Mouse (Mus musculus): ENCODE measurements around the gene Dnajc30. TPM values are rescaled to one million over a fixed set of nuclear protein-coding genes. Genes with fewer than 3 reads are reported as not detected.
A peak's percentile ranks its signal among the peaks of the same experiment; 100 is the strongest.

The Dnajc30 gene
- polyA plus RNA-seq, 1 experiment = not detected

GRCm38 (mm10) chr5:135032581-135032980, 31.4 kb upstream of the Dnajc30 start:
- Histone ChIP-seq H3K4me1 (ENCODE audit: control insufficient read depth, insufficient read depth, low read length) (peaks cover 22% of the 10 kb centered on the region), H3K27ac (ENCODE audit: insufficient read depth, low read depth, low read length) (no peak overlapping the region), H3K4me3 (ENCODE audit: insufficient read depth, low read depth, low read length) (no peak overlapping the region)
- TF ChIP-seq POLR2A (IDR thresholded peaks at IDR 0.05; ENCODE audit: insufficient read depth, low read depth, low read length) (no peak), CTCF (IDR thresholded peaks at IDR 0.05; ENCODE audit: insufficient read depth, low read depth, low read length) (no peak)
- 91% methylated on average over 5 of the region's 5 CpGs for WGBS

- WGBS = 96% methylated on average over 2 of the region's 2 CpGs
- Histone ChIP-seq H3K4me3 (ENCODE audit: insufficient read depth, low read depth, low read length) (no peak overlapping the region), H3K4me1 (ENCODE audit: control insufficient read depth, insufficient read depth, low read length) (peaks cover 17% of the 10 kb centered on the region), H3K27ac (ENCODE audit: insufficient read depth, low read depth, low read length) (no peak overlapping the region)
- TF ChIP-seq CTCF (IDR thresholded peaks at IDR 0.05; ENCODE audit: insufficient read depth, low read depth, low read length) = no peak; the same call in 1 of the 2 replicates
- TF ChIP-seq POLR2A (IDR thresholded peaks at IDR 0.05; ENCODE audit: insufficient read depth, low read depth, low read length) = no peak
Measured at GRCm38 (mm10) chr5:135034593-135034992, 29.4 kb upstream of the Dnajc30 start.

- Histone ChIP-seq H3K27ac (ENCODE audit: insufficient read depth, low read depth, low read length) (no peak overlapping the region), H3K4me1 (ENCODE audit: control insufficient read depth, insufficient read depth, low read length) (peaks cover 29% of the 10 kb centered on the region), H3K4me3 (ENCODE audit: insufficient read depth, low read depth, low read length) (no peak overlapping the region)
- WGBS = 61% methylated on average over 18 of the region's 18 CpGs
- no peak for TF ChIP-seq POLR2A (IDR thresholded peaks at IDR 0.05; ENCODE audit: insufficient read depth, low read depth, low read length)
- no peak for TF ChIP-seq CTCF (IDR thresholded peaks at IDR 0.05; ENCODE audit: insufficient read depth, low read depth, low read length)
Measured at GRCm38 (mm10) chr5:135035608-135036359, 28.2 kb upstream of the Dnajc30 start.

- Histone ChIP-seq H3K4me1 (ENCODE audit: control insufficient read depth, insufficient read depth, low read length) (peaks cover 41% of the 10 kb centered on the region), H3K4me3 (ENCODE audit: insufficient read depth, low read depth, low read length) (no peak overlapping the region), H3K27ac (ENCODE audit: insufficient read depth, low read depth, low read length) (no peak overlapping the region)
- 76% methylated on average over 3 of the region's 3 CpGs for WGBS
- TF ChIP-seq CTCF (IDR thresholded peaks at IDR 0.05; ENCODE audit: insufficient read depth, low read depth, low read length) (no peak), POLR2A (IDR thresholded peaks at IDR 0.05; ENCODE audit: insufficient read depth, low read depth, low read length) (no peak)
Measured at GRCm38 (mm10) chr5:135037946-135038345, 26.1 kb upstream of the Dnajc30 start.

GRCm38 (mm10) chr5:135039541-135039940, 24.5 kb upstream of the Dnajc30 start:
- 74% methylated on average over 9 of the region's 9 CpGs for WGBS
- H3K4me3 ChIP-seq (ENCODE audit: insufficient read depth, low read depth, low read length) = no peak overlapping the region
- peaks cover 41% of the 10 kb centered on the region for H3K4me1 ChIP-seq (ENCODE audit: control insufficient read depth, insufficient read depth, low read length)
- H3K27ac ChIP-seq (ENCODE audit: insufficient read depth, low read depth, low read length) = peak overlapping the region; percentile 26
- no peak for TF ChIP-seq POLR2A (IDR thresholded peaks at IDR 0.05; ENCODE audit: insufficient read depth, low read depth, low read length)
- TF ChIP-seq CTCF (IDR thresholded peaks at IDR 0.05; ENCODE audit: insufficient read depth, low read depth, low read length) = no peak

GRCm38 (mm10) chr5:135040059-135040458, 23.9 kb upstream of the Dnajc30 start:
- TF ChIP-seq CTCF (IDR thresholded peaks at IDR 0.05; ENCODE audit: insufficient read depth, low read depth, low read length) (no peak), POLR2A (IDR thresholded peaks at IDR 0.05; ENCODE audit: insufficient read depth, low read depth, low read length) (no peak)
- no peak overlapping the region for H3K4me3 ChIP-seq (ENCODE audit: insufficient read depth, low read depth, low read length)
- WGBS = 20% methylated on average over 6 of the region's 6 CpGs
- H3K4me1 ChIP-seq (ENCODE audit: control insufficient read depth, insufficient read depth, low read length) = peaks cover 44% of the 10 kb centered on the region
- H3K27ac ChIP-seq (ENCODE audit: insufficient read depth, low read depth, low read length) = peak overlapping the region; percentile 26

- Histone ChIP-seq H3K4me1 (ENCODE audit: control insufficient read depth, insufficient read depth, low read length) (peaks cover 43% of the 10 kb centered on the region), H3K4me3 (ENCODE audit: insufficient read depth, low read depth, low read length) (no peak overlapping the region), H3K27ac (ENCODE audit: insufficient read depth, low read depth, low read length) (peak overlapping the region; percentile 26)
- TF ChIP-seq CTCF (IDR thresholded peaks at IDR 0.05; ENCODE audit: insufficient read depth, low read depth, low read length) (no peak), POLR2A (IDR thresholded peaks at IDR 0.05; ENCODE audit: insufficient read depth, low read depth, low read length) (no peak)
- WGBS = 61% methylated on average over 11 of the region's 11 CpGs
Measured at GRCm38 (mm10) chr5:135040777-135041176, 23.2 kb upstream of the Dnajc30 start.

GRCm38 (mm10) chr5:135042105-135042788, 21.8 kb upstream of the Dnajc30 start:
- TF ChIP-seq POLR2A (IDR thresholded peaks at IDR 0.05; ENCODE audit: insufficient read depth, low read depth, low read length) (no peak), CTCF (IDR thresholded peaks at IDR 0.05; ENCODE audit: insufficient read depth, low read depth, low read length) (no peak)
- peaks cover 34% of the 10 kb centered on the region for H3K4me1 ChIP-seq (ENCODE audit: control insufficient read depth, insufficient read depth, low read length)
- 53% methylated on average over 21 of the region's 21 CpGs for WGBS
- no peak overlapping the region for H3K4me3 ChIP-seq (ENCODE audit: insufficient read depth, low read depth, low read length)
- no peak overlapping the region for H3K27ac ChIP-seq (ENCODE audit: insufficient read depth, low read depth, low read length)

GRCm38 (mm10) chr5:135044575-135044974, 19.4 kb upstream of the Dnajc30 start:
- 39% methylated on average over 3 of the region's 3 CpGs for WGBS
- TF ChIP-seq POLR2A (IDR thresholded peaks at IDR 0.05; ENCODE audit: insufficient read depth, low read depth, low read length) (no peak), CTCF (IDR thresholded peaks at IDR 0.05; ENCODE audit: insufficient read depth, low read depth, low read length) (no peak)
- peaks cover 32% of the 10 kb centered on the region for H3K4me1 ChIP-seq (ENCODE audit: control insufficient read depth, insufficient read depth, low read length)
- 0 out of 2 replicates have a peak overlapping the region, but pooled peaks have one; percentile 45 for H3K27ac ChIP-seq (ENCODE audit: insufficient read depth, low read depth, low read length)
- H3K4me3 ChIP-seq (ENCODE audit: insufficient read depth, low read depth, low read length) = no peak overlapping the region

Data from olfactory bulb, adult 2 months (tissue).